Mouse (Mus musculus): ENCODE measurements around the gene Slc7a8.
"Not testable (repeated sequence)": the region's sequence is repeated elsewhere in the genome, so short reads cannot be mapped to it uniquely, and the experiment has no call there.

Gene Slc7a8

DNA sequence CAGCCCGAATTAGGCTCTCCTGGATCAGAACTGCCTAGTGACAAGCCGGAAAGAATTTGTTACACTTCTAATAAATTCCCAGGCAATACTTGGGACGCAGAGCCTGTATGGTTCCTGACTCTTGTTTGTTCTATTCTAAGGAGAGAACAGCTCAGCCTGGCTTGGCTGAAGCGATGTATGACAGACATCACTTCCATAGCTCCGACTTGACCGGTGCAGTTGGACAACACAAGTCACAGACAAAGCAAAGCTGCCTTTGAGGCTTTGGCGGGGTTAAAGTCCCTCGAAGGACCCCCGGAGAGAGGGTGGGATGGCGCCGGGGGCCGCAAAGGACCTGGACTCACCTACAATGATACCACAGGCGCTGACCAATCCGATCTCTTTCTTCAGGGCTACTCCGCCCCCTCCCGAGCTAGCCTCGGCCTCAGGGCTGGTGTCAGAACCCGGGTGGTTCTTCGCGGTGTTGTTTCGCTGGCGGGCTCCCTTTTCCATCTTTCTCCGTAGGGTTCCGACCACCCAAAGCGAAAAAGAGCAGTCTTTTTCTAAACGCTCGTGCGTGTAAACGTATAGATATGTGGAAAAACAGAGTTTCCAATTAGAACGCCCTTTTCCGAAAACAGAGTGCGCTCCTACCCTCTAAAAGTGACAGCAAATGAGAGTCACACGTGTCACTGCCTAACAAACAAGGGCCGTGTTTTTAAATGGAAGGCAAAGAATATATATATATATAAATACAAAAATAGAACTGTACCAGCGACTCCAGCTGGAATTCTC lies 723 bp downstream of the Slc7a8 start:
- DNase-seq (ENCODE audit: low spot score), result no peak

DNA sequence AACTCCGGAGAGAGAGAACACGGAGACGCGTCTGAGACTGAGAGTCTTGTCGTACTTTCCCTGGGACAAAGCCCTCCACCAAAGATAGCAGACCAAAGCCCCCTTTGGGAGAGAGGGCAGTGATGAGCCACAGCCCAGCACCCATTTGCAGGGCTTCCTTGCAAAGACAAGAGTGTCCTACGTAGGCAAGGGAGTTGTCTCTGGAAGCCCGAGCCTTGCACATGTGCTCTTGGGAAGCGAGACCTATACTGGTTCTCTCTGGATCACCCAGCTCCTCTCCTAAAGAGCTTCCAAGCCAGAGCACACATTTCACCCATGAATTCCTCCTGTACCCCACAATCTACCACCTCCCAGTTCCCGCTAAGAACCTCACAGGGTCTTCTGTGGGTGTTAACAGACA lies 1.7 kb downstream of the Slc7a8 start:
- DNase-seq (ENCODE audit: low spot score), result no peak

DNA sequence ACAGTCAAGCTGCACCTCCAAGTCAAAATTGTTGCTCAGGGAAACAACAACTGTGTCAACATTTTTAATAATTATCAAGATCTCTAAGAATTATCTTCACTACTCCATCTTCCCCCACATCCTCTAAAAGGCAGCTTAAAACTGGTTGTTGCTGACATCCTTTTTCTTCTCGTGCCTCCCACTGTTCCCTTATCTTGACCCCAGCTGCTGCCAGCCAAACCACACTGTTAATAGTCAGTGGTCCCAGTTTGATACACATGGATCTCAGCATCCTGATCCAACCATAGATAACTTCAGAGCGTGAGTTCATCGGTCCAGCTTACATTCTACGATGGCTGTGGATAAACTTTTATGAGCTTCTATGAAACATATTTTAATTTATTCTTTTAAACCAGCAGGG lies 3.9 kb downstream of the Slc7a8 start:
- DNase-seq (ENCODE audit: low spot score), result no peak

GRCm38 (mm10) chr14:54776768-54777167 lies 5.0 kb downstream of the Slc7a8 start:
- no peak for DNase-seq (ENCODE audit: low spot score)

GRCm38 (mm10) chr14:54775534-54776041 lies 6.2 kb downstream of the Slc7a8 start:
- no peak for DNase-seq (ENCODE audit: low spot score)

GRCm38 (mm10) chr14:54772333-54772856 lies 9.4 kb downstream of the Slc7a8 start:
- no peak for DNase-seq (ENCODE audit: low spot score)

DNA sequence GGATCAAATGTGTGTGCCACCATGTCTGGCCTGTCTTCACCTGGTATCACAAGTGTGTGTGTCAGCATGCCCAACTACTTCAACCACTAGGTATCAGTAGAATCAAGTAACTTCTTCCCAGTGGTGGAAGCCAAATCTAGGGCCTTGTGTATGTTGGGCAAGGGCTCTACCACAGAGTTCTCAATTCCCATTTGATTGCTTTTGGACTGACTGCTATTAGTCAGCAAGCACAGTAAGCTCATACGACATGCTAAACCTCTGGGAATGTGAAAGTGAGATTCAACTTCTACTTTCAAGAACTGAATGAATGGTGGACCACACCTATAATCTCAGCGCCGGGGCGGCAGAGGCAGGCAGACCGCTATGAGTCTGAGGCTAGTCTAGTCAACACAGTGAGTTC lies 11.4 kb downstream of the Slc7a8 start:
- DNase-seq (ENCODE audit: low spot score), result no peak

- no peak for DNase-seq (ENCODE audit: low spot score)
These were observed 12.7 kb downstream of the Slc7a8 start for GRCm38 (mm10) chr14:54769068-54769425.

GRCm38 (mm10) chr14:54768314-54769067 lies 13.3 kb downstream of the Slc7a8 start:
- DNase-seq (ENCODE audit: low spot score), result no peak

DNA sequence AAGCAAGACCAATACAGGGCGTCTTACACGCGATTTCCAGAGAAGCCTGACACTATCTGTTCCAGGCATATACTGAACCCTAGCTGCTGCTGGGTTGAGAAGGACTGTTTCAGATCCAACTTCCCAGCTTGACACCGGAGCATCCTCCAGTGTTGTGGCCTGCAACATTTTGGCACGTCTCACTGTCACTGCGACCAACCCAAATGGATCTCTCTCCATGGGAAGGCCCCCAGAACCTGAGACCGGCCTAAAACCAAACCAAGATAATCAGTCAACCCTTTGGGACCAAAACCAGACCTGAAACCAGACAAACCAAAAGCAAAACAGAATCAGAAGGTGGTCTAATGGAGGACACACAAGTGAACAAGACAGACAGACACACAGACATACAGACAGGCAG lies 14.8 kb downstream of the Slc7a8 start:
- DNase-seq (ENCODE audit: low spot score), result not testable (repeated sequence)

- no peak for DNase-seq (ENCODE audit: low spot score)
These were observed 25.4 kb downstream of the Slc7a8 start for GRCm38 (mm10) chr14:54756382-54756781.

DNA sequence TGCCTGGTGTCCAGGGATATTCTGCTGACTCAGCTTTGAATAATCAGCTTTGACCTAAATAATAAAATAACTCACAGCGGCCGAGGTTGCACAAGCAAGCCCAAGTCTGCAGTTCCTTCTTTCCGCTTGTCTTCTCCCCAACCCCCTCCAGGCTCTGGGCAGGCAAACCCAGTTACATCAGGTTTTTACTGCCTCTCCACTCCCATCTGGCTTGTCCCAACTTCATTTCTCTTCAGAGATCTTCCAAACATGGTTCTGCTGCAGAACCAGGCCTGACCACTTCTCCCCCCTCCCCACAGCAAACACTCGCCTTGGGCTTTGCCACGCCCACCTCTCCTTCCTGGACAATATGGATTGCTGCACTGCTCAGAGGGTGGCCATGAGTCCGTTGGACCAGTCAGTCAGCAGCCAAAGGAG lies 27.1 kb downstream of the Slc7a8 start:
- DNase-seq (ENCODE audit: low spot score), result no peak

- no peak for DNase-seq (ENCODE audit: low spot score)
These were observed 27.7 kb downstream of the Slc7a8 start for GRCm38 (mm10) chr14:54753986-54754601.

GRCm38 (mm10) chr14:54752938-54753337 lies 28.8 kb downstream of the Slc7a8 start:
- no peak for DNase-seq (ENCODE audit: low spot score)

- DNase-seq (ENCODE audit: low spot score), result no peak
These were observed 30.0 kb downstream of the Slc7a8 start for GRCm38 (mm10) chr14:54751768-54752167.

DNA sequence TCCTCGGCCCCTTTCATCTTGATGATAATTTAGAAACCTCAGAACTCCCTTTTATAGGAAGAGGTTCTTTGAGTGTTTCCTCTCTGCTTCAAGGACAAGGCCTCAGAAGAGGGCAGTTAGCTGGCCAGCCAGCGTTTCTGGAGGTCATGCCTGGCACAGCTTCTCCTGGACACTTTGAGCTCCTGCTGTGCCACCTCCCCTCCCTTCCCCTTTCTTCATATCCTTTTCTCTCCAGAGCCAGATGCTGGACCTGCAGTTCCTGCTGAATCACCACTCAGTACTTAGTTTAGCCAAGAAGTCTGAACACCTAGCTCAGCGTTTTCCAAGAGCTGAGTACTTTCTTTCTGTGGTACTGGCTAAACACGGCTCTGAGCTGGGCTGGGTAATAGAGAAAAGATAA lies 32.5 kb downstream of the Slc7a8 start:
- no peak for DNase-seq (ENCODE audit: low spot score)

- no peak for DNase-seq (ENCODE audit: low spot score)
These were observed 33.5 kb downstream of the Slc7a8 start for GRCm38 (mm10) chr14:54747942-54748917.

DNA sequence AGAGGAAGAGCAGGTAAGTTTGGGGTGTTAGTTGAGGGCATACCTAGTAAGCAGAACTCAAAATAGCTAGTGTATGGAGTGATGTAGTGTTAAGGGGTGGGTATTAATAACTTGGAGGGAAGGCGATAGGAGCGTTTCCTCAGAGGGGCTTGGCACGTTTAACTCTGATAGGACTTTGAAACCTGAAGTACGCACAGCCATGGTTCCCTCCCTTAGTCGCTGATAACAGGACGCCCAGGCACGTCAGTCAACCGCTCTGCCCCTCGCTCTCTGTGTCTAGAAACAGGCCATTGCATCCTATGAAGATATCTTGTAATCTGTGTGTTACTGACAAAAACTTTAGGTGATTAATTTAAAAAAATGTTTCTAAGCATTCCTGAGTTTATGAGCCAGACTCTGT lies 35.7 kb downstream of the Slc7a8 start:
- DNase-seq (ENCODE audit: low spot score), result no peak

- no peak for DNase-seq (ENCODE audit: low spot score)
These were observed 37.3 kb downstream of the Slc7a8 start for GRCm38 (mm10) chr14:54744473-54744872.

DNA sequence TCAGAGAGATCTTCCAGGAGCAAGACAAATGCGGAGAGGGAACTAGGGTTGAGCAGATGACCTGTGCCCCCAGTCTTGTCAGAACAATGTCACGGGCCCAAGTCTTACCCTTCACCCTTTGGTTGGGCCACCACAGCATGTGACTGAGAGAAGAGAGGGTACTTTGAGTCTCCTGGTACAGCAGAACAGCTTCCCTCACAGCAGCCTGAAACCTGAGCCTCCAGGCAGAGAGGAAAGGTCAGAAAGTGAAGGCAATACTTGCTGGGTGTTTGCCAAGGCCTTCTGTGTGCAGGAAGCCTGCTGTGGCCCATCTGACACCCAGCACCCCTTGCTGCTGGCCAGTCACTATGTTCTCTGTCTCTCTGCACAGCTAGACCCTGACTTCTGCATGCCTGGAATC lies 39.4 kb downstream of the Slc7a8 start:
- DNase-seq (ENCODE audit: low spot score), result no peak

DNA sequence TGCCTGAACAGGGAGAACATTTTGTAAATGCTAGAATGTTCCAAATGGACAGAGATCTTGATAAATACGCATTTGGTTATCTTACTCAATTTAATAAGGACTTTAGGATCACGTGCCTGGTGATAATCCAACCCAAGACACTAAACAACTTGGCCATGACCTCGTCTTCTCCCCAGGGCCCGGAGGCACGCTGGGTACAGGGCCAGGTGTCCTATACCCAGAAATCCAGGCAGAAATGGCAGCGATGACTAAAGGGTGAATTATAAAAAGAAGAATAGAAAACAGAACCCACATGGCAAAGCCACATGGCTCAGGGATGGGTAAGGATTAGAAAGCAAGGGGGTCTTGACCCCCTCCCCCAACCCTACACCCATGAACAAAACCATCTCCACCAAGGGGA lies 40.0 kb downstream of the Slc7a8 start:
- no peak for DNase-seq (ENCODE audit: low spot score)
